Mouse (Mus musculus) MEL (cell line): Measurements from ENCODE around the gene 2610044O15Rik8. TPM values are rescaled to one million over a fixed set of nuclear protein-coding genes. Genes with fewer than 3 reads are reported as not detected.
A peak's percentile ranks its signal among the peaks of the same experiment; 100 is the strongest.

Source experiments
- DNase-seq: peaks from one replicate; pipeline ENCODE4 v3.0.0; 2011; ENCODE audit warnings: low read depth, low spot score
- H3K27ac ChIP-seq: 2 replicates; pipeline ENCODE4 v1.5.1; 2012; ENCODE audit warnings: low read depth, mild to moderate bottlenecking, control low read depth, low read length, moderate library complexity; ENCODE audit not compliant: control insufficient read depth
- H3K27me3 ChIP-seq, 2 experiments: fragments of 150-350 bp in 1 of 2; sonication (generic) in 1 of 2; 2 replicates each; pipeline ENCODE4 v1.6.1; 2012; ENCODE audit warnings: low read length in 2 of 2, mild to moderate bottlenecking in 2 of 2, improper control_type of control experiment in 1 of 2, moderate library complexity in 1 of 2; ENCODE audit not compliant: insufficient read depth in 2 of 2, control insufficient read depth in 1 of 2
- H3K36me3 ChIP-seq, 2 experiments: 2 replicates each; pipeline ENCODE4 v1.6.1; 2012 to 2014; ENCODE audit warnings: low read length in 2 of 2, improper control_type of control experiment in 1 of 2, inconsistent platforms in 1 of 2, mild to moderate bottlenecking in 1 of 2; ENCODE audit not compliant: insufficient read depth in 2 of 2, control insufficient read depth in 1 of 2
- H3K4me1 ChIP-seq, 2 experiments: fragments of 150-350 bp in 1 of 2; sonication (generic) in 1 of 2; 2 replicates each; pipeline ENCODE4 v1.6.1; 2012; ENCODE audit warnings: low read length in 2 of 2, improper control_type of control experiment in 1 of 2, mild to moderate bottlenecking in 1 of 2; ENCODE audit not compliant: insufficient read depth in 2 of 2, control insufficient read depth in 1 of 2
- H3K4me3 ChIP-seq, 2 experiments: fragments of 150-350 bp in 1 of 2; sonication (generic) in 1 of 2; 2 replicates each; pipeline ENCODE4 v1.5.1; 2012; ENCODE audit warnings: low read depth in 2 of 2, low read length in 2 of 2, mild to moderate bottlenecking in 2 of 2, moderate library complexity in 2 of 2, control low read depth in 1 of 2, improper control_type of control experiment in 1 of 2; ENCODE audit not compliant: control insufficient read depth in 1 of 2, insufficient read depth in 1 of 2
- H3K79me2 ChIP-seq: 2 replicates; pipeline ENCODE4 v1.6.1; 2012; ENCODE audit warnings: mild to moderate bottlenecking, low read length, moderate library complexity; ENCODE audit not compliant: control insufficient read depth, poor library complexity, insufficient read depth
- H3K9ac ChIP-seq: 2 replicates; pipeline ENCODE4 v1.6.1; 2012; ENCODE audit warnings: low read depth, mild to moderate bottlenecking, control low read depth, low read length, moderate library complexity; ENCODE audit not compliant: control insufficient read depth, poor library complexity, severe bottlenecking
- H3K9me3 ChIP-seq: fragments of 150-350 bp; sonication (generic); replicated peaks from 2 replicates; pipeline ENCODE4 v1.6.1; 2012; ENCODE audit warnings: mild to moderate bottlenecking, low read length, improper control_type of control experiment, moderate library complexity; ENCODE audit not compliant: insufficient read depth
- BHLHE40 ChIP-seq: IDR thresholded peaks from 2 replicates; pipeline ENCODE4 v1.6.1; 2012; ENCODE audit warnings: low read depth, mild to moderate bottlenecking, inconsistent platforms, low read length, improper control_type of control experiment, borderline replicate concordance
- CHD2 ChIP-seq: IDR thresholded peaks from 2 replicates; pipeline ENCODE4 v1.6.1; 2011; ENCODE audit warnings: low read length, improper control_type of control experiment
- CTCF ChIP-seq, 3 experiments: IDR thresholded peaks in 2 of 3; conservative IDR thresholded peaks in 1 of 3; 2 replicates each; pipeline ENCODE4 v1.5.1; 2011 to 2012; ENCODE audit warnings: low read length in 3 of 3, low read depth in 2 of 3, mild to moderate bottlenecking in 2 of 3, improper control_type of control experiment in 1 of 3, inconsistent platforms in 1 of 3, mixed read lengths in 1 of 3, moderate library complexity in 1 of 3; ENCODE audit not compliant: control insufficient read depth in 1 of 3, insufficient read depth in 1 of 3, poor library complexity in 1 of 3, severe bottlenecking in 1 of 3
- ELF1 ChIP-seq: IDR thresholded peaks from 2 replicates; pipeline ENCODE4 v1.6.1; 2014; ENCODE audit warnings: low read depth, mild to moderate bottlenecking, inconsistent platforms, low read length, improper control_type of control experiment, moderate library complexity
- ETS1 ChIP-seq: IDR thresholded peaks from 2 replicates; pipeline ENCODE4 v1.6.1; 2012; ENCODE audit warnings: low read depth, mild to moderate bottlenecking, inconsistent platforms, low read length, improper control_type of control experiment, moderate library complexity
- GABPA ChIP-seq: IDR thresholded peaks from 2 replicates; pipeline ENCODE4 v1.6.1; 2012; ENCODE audit warnings: low read depth, mild to moderate bottlenecking, inconsistent platforms, low read length, improper control_type of control experiment, moderate library complexity
- JUND ChIP-seq: IDR thresholded peaks from 2 replicates; pipeline ENCODE4 v1.6.1; 2011; ENCODE audit warnings: low read depth, mild to moderate bottlenecking, improper control_type of control experiment, low read length
- KAT2A ChIP-seq: conservative IDR thresholded peaks from 2 replicates; pipeline ENCODE4 v1.6.1; 2012; ENCODE audit warnings: low read depth, low read length, improper control_type of control experiment, inconsistent platforms
- MAX ChIP-seq: IDR thresholded peaks from 2 replicates; pipeline ENCODE4 v1.6.1; 2011; ENCODE audit warnings: low read length, improper control_type of control experiment
- NELFE ChIP-seq: IDR thresholded peaks from 2 replicates; pipeline ENCODE4 v1.6.1; 2011; ENCODE audit warnings: low read depth, low read length, improper control_type of control experiment
- POLR2AphosphoS5 ChIP-seq: IDR thresholded peaks from 2 replicates; pipeline ENCODE4 v1.6.1; 2012; ENCODE audit warnings: low read depth, borderline replicate concordance, mild to moderate bottlenecking, inconsistent platforms, low read length, moderate library complexity, mixed read lengths
- SIN3A ChIP-seq: IDR thresholded peaks from 2 replicates; pipeline ENCODE4 v1.6.1; 2012; ENCODE audit warnings: low read length, improper control_type of control experiment, inconsistent platforms
- SMC3 ChIP-seq: IDR thresholded peaks from 2 replicates; pipeline ENCODE4 v1.6.1; 2011; ENCODE audit warnings: low read depth, low read length, improper control_type of control experiment
- USF1 ChIP-seq: IDR thresholded peaks from 2 replicates; pipeline ENCODE4 v1.6.1; 2014; ENCODE audit warnings: low read depth, mild to moderate bottlenecking, inconsistent platforms, low read length, improper control_type of control experiment, moderate library complexity
- USF2 ChIP-seq, 2 experiments: IDR thresholded peaks; 2 replicates each; pipeline ENCODE4 v1.6.1; 2011 to 2012; ENCODE audit warnings: improper control_type of control experiment in 2 of 2, low read length in 2 of 2, borderline replicate concordance in 1 of 2, inconsistent platforms in 1 of 2, low read depth in 1 of 2, mild to moderate bottlenecking in 1 of 2; ENCODE audit not compliant: insufficient read depth in 1 of 2
- ZC3H11A ChIP-seq: IDR thresholded peaks from 2 replicates; pipeline ENCODE4 v1.6.1; 2012; ENCODE audit warnings: low read depth, mild to moderate bottlenecking, inconsistent platforms, low read length, improper control_type of control experiment
- ZMIZ1 ChIP-seq: IDR thresholded peaks from 2 replicates; pipeline ENCODE4 v1.6.1; 2012; ENCODE audit warnings: low read depth, mild to moderate bottlenecking, inconsistent platforms, low read length, improper control_type of control experiment, moderate library complexity
- ZNF384 ChIP-seq: IDR thresholded peaks from 2 replicates; pipeline ENCODE4 v1.6.1; 2012; ENCODE audit warnings: low read depth, mild to moderate bottlenecking, inconsistent platforms, low read length, improper control_type of control experiment
- polyA plus RNA-seq, 2 experiments: library from polyadenylated mRNA; stranded (reverse) in 1 of 2; unstranded in 1 of 2; fragments of >175 nt in 1 of 2; fragments of >200 nt in 1 of 2; gene quantifications; 2 replicates each; pipeline versions ENCODE4 v1.2.1 to v1.2.4; 2012; ENCODE audit warnings: low replicate concordance in 2 of 2, low read depth in 1 of 2; ENCODE audit not compliant: insufficient read length in 2 of 2, insufficient read depth in 1 of 2, missing spikeins in 1 of 2
- total RNA-seq: library from RNA; depleted of rRNA; stranded (reverse); fragments of 300-350 nt; gene quantifications from 2 replicates; pipeline ENCODE4 v1.2.3, GENCODE M21; 2012

Gene 2610044O15Rik8
- total and polyA plus RNA-seq, 3 experiments = 7.7 to 333 (median 11.3) TPM

GRCm38 (mm10) chr8:129234027-129234733 lies at the start of gene 2610044O15Rik8 (continued):
- TF ChIP-seq ZNF384 = no peak
- TF ChIP-seq NELFE = peak; percentile 69
- TF ChIP-seq ETS1 = 0 out of 2 replicates have a peak, but pooled peaks have one; percentile 14
- TF ChIP-seq SMC3 = no peak

DNA sequence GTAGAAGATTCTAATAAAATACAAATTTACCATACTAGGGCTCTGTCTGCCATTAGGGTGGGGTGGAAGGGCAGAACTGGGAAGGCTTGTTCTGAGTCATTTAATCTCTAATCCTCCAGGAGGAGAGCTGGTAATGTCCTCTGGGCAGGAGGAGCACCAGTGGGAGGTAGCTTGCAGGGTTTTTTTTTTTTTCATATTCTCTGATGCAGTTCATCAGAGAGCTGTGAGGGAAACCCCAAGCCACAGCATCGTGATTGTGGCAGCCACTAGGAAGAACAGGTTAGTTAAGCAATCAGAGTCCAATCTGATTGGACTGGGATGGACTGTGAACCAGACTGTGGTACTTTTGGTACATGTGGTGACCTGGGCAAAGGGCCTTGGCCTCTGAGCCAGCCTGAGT lies 31.7 kb upstream of the 2610044O15Rik8 start:
- no peaks in the 10 kb centered on the region for H3K27me3 ChIP-seq
- no peak overlapping the region for H3K4me3 ChIP-seq
- no peak overlapping the region for H3K27ac ChIP-seq
- TF ChIP-seq CHD2 (no peak), SMC3 (no peak), GABPA (no peak), USF2 (IDR thresholded peaks at IDR 0.05; ENCODE audit: borderline replicate concordance in 1 of 2, insufficient read depth in 1 of 2, low read depth in 1 of 2, low read length in 2 of 2) (no peak), JUND (no peak), ELF1 (no peak), USF1 (no peak), ZMIZ1 (no peak), ZC3H11A (no peak), BHLHE40 (no peak), SIN3A (no peak), POLR2AphosphoS5 (no peak), CTCF (IDR thresholded peaks at IDR 0.05 in 2 of 3, conservative IDR thresholded peaks at IDR 0.05 in 1 of 3; ENCODE audit: control insufficient read depth in 1 of 3, insufficient read depth in 1 of 3, low read depth in 2 of 3, low read length in 3 of 3, poor library complexity in 1 of 3, severe bottlenecking in 1 of 3) (no peak), KAT2A (no peak), MAX (no peak)
- H3K9me3 ChIP-seq = no peaks in the 10 kb centered on the region
- peaks cover 5% of the 10 kb centered on the region for H3K79me2 ChIP-seq
- DNase-seq = no peak
- H3K9ac ChIP-seq = no peak overlapping the region
- peaks cover 3 to 15% of the 10 kb centered on the region in 2 experiments for H3K36me3 ChIP-seq
- H3K4me1 ChIP-seq = peaks cover 0 to 2% of the 10 kb centered on the region in 2 experiments; a peak in 1 of 4 replicates
